Mouse (Mus musculus) myocyte (in vitro differentiated cells): ENCODE measurements around the gene Gm49322. TPM values are rescaled to one million over a fixed set of nuclear protein-coding genes. Genes with fewer than 3 reads are reported as not detected.

ENCODE experiments used
- H3K27me3 ChIP-seq: one replicate; pipeline ENCODE4 v1.6.1; 2011; ENCODE audit not compliant: control insufficient read depth, insufficient read depth, insufficient read length
- H3K36me3 ChIP-seq: one replicate; pipeline ENCODE4 v1.6.1; 2011; ENCODE audit not compliant: control insufficient read depth, insufficient read depth
- H3K4me2 ChIP-seq: one replicate; pipeline ENCODE4 v1.6.1; 2011; ENCODE audit warnings: low read depth, control low read depth
- H3K4me3 ChIP-seq: one replicate; pipeline ENCODE4 v1.5.1; 2011; ENCODE audit warnings: mild to moderate bottlenecking, control low read depth, moderate library complexity
- H3K79me2 ChIP-seq: one replicate; pipeline ENCODE4 v1.6.1; 2011; ENCODE audit not compliant: control insufficient read depth, insufficient read depth
- H3ac ChIP-seq: one replicate; pipeline ENCODE4 v1.6.1; 2011; ENCODE audit not compliant: control insufficient read depth, insufficient read length
- CEBPB ChIP-seq: IDR thresholded peaks from 2 replicates; pipeline ENCODE4 v1.6.1; 2011; ENCODE audit warnings: mild to moderate bottlenecking, moderate library complexity; ENCODE audit not compliant: poor library complexity, insufficient read depth, severe bottlenecking
- E2F4 ChIP-seq: IDR thresholded peaks from one replicate; pipeline ENCODE4 v1.6.1; 2011; ENCODE audit warnings: mild to moderate bottlenecking, control low read depth, moderate library complexity; ENCODE audit not compliant: insufficient read depth
- MAX ChIP-seq: IDR thresholded peaks from one replicate; pipeline ENCODE4 v1.6.1; 2011; ENCODE audit warnings: low read depth, mild to moderate bottlenecking, control low read depth
- MYOD1 ChIP-seq, 3 experiments: IDR thresholded peaks; one replicate each; pipeline ENCODE4 v1.6.1; 2011; ENCODE audit warnings: control low read depth in 2 of 3, low read depth in 2 of 3, mild to moderate bottlenecking in 2 of 3, moderate library complexity in 1 of 3; ENCODE audit not compliant: insufficient read length in 2 of 3, control insufficient read depth in 1 of 3
- MYOG ChIP-seq, 3 experiments: IDR thresholded peaks; one replicate each; pipeline ENCODE4 v1.6.1; 2011; ENCODE audit warnings: control low read depth in 2 of 3, low read depth in 2 of 3, mild to moderate bottlenecking in 2 of 3; ENCODE audit not compliant: insufficient read length in 2 of 3, control insufficient read depth in 1 of 3, insufficient read depth in 1 of 3
- POLR2A ChIP-seq: IDR thresholded peaks from one replicate; pipeline ENCODE4 v1.6.1; 2011; ENCODE audit warnings: low read depth, mild to moderate bottlenecking, control low read depth, moderate library complexity; ENCODE audit not compliant: insufficient read length
- POLR2AphosphoS2 ChIP-seq: IDR thresholded peaks from one replicate; pipeline ENCODE4 v1.6.1; 2011; ENCODE audit warnings: low read depth, control low read depth; ENCODE audit not compliant: insufficient read length
- REST ChIP-seq: IDR thresholded peaks from one replicate; pipeline ENCODE4 v1.6.1; 2011; ENCODE audit warnings: mild to moderate bottlenecking, control low read depth, moderate library complexity; ENCODE audit not compliant: insufficient read depth, insufficient read length
- SRF ChIP-seq: IDR thresholded peaks from one replicate; pipeline ENCODE4 v1.6.1; 2011; ENCODE audit warnings: low read depth; ENCODE audit not compliant: control insufficient read depth, insufficient read length
- TCF12 ChIP-seq: IDR thresholded peaks from one replicate; pipeline ENCODE4 v1.6.1; 2011; ENCODE audit warnings: mild to moderate bottlenecking, control low read depth; ENCODE audit not compliant: poor library complexity, insufficient read depth, severe bottlenecking
- TCF3 ChIP-seq: IDR thresholded peaks from one replicate; pipeline ENCODE4 v1.6.1; 2011; ENCODE audit warnings: low read depth, control low read depth; ENCODE audit not compliant: insufficient read length
- USF1 ChIP-seq: IDR thresholded peaks from one replicate; pipeline ENCODE4 v1.6.1; 2011; ENCODE audit warnings: low read depth, mild to moderate bottlenecking, control low read depth, moderate library complexity
- polyA plus RNA-seq: library from polyadenylated mRNA; unstranded; fragments of >200 nt; fragmentation: generic; extraction: Trizol; gene quantifications from one replicate; pipeline ENCODE4 v1.2.1, GENCODE M21; 2012; ENCODE audit warnings: missing spikeins

The Gm49322 gene
- polyA plus RNA-seq, 1 experiment, result 1.0 TPM

- Histone ChIP-seq H3K4me3 (no peak overlapping the region), H3K36me3 (peaks cover 9% of the 10 kb centered on the region), H3ac (no peak overlapping the region), H3K27me3 (no peaks in the 10 kb centered on the region), H3K4me2 (no peak overlapping the region), H3K79me2 (peaks cover 37% of the 10 kb centered on the region)
- no peak for TF ChIP-seq POLR2AphosphoS2
- no peak for TF ChIP-seq MAX
- TF ChIP-seq TCF3, result no peak
- no peak for TF ChIP-seq POLR2A
- no peak for TF ChIP-seq E2F4
- TF ChIP-seq MYOG (IDR thresholded peaks at IDR 0.05; ENCODE audit: control insufficient read depth in 1 of 3, insufficient read depth in 1 of 3, insufficient read length in 2 of 3, low read depth in 2 of 3), result no peak
- no peak for TF ChIP-seq TCF12
Observed at GRCm38 (mm10) chr10:80606737-80607350, 1.0 kb downstream of the Gm49322 start.

- H3K4me3 ChIP-seq, result no peak overlapping the region
Observed at GRCm38 (mm10) chr10:80608435-80608834, 2.6 kb downstream of the Gm49322 start.

GRCm38 (mm10) chr10:80609269-80609924 lies 3.6 kb downstream of the Gm49322 start:
- peaks cover 14% of the 10 kb centered on the region for H3K36me3 ChIP-seq
- H3K27me3 ChIP-seq, result no peaks in the 10 kb centered on the region
- no peak overlapping the region for H3K4me3 ChIP-seq
- TF ChIP-seq MAX, result no peak
- no peak for TF ChIP-seq POLR2AphosphoS2
- no peak for TF ChIP-seq USF1
- no peak for TF ChIP-seq SRF
- TF ChIP-seq E2F4, result no peak
- TF ChIP-seq REST, result no peak
- no peak for TF ChIP-seq TCF3
- no peak for TF ChIP-seq POLR2A
- TF ChIP-seq MYOD1 (IDR thresholded peaks at IDR 0.05; ENCODE audit: control insufficient read depth in 1 of 3, insufficient read length in 2 of 3, low read depth in 2 of 3), result no peak
- no peak for TF ChIP-seq TCF12
- TF ChIP-seq CEBPB, result no peak
- TF ChIP-seq MYOG (IDR thresholded peaks at IDR 0.05; ENCODE audit: control insufficient read depth in 1 of 3, insufficient read depth in 1 of 3, insufficient read length in 2 of 3, low read depth in 2 of 3), result no peak
- no peak overlapping the region for H3ac ChIP-seq
- H3K4me2 ChIP-seq, result no peak overlapping the region
- H3K79me2 ChIP-seq, result peaks cover 24% of the 10 kb centered on the region

More at GRCm38 (mm10) chr10:80608435-80608834, 2.6 kb downstream of the Gm49322 start:
- Histone ChIP-seq H3K79me2 (peaks cover 33% of the 10 kb centered on the region), H3K4me2 (no peak overlapping the region), H3K36me3 (peaks cover 14% of the 10 kb centered on the region), H3ac (no peak overlapping the region), H3K27me3 (no peaks in the 10 kb centered on the region)
- TF ChIP-seq E2F4 (no peak), CEBPB (no peak), POLR2A (no peak), REST (no peak), POLR2AphosphoS2 (no peak), MYOD1 (IDR thresholded peaks at IDR 0.05; ENCODE audit: control insufficient read depth in 1 of 3, insufficient read length in 2 of 3, low read depth in 2 of 3) (no peak), TCF3 (no peak), TCF12 (no peak), MYOG (IDR thresholded peaks at IDR 0.05; ENCODE audit: control insufficient read depth in 1 of 3, insufficient read depth in 1 of 3, insufficient read length in 2 of 3, low read depth in 2 of 3) (no peak), USF1 (no peak), MAX (no peak)

- TF ChIP-seq CEBPB, result no peak
- no peak for TF ChIP-seq E2F4
- TF ChIP-seq MYOG (IDR thresholded peaks at IDR 0.05; ENCODE audit: control insufficient read depth in 1 of 3, insufficient read depth in 1 of 3, insufficient read length in 2 of 3, low read depth in 2 of 3), result no peak
- no peak for TF ChIP-seq REST
- no peak for TF ChIP-seq MYOD1 (IDR thresholded peaks at IDR 0.05; ENCODE audit: control insufficient read depth in 1 of 3, insufficient read length in 2 of 3, low read depth in 2 of 3)
- no peak for TF ChIP-seq MAX
- TF ChIP-seq TCF12, result no peak
- no peak for TF ChIP-seq TCF3
- Histone ChIP-seq H3ac (no peak overlapping the region), H3K36me3 (peaks cover 14% of the 10 kb centered on the region), H3K4me2 (no peak overlapping the region), H3K27me3 (no peaks in the 10 kb centered on the region), H3K4me3 (no peak overlapping the region), H3K79me2 (peaks cover 15% of the 10 kb centered on the region)
Observed at GRCm38 (mm10) chr10:80610116-80610785, 4.4 kb downstream of the Gm49322 start.
